Mouse (Mus musculus) mouse embryonic stem cell (cell line): ENCODE data around the gene Itgb1bp1.

Source experiments
- in situ Hi-C, 2 experiments: fragments of 300-500 bp; cut with MboI; formaldehyde crosslinking; loops; 1 replicate in 1 of 2; 3 replicates in 1 of 2; pipeline ENCODE4 v1.14.3; 2019 to 2020; ENCODE audit warnings: low sequenced_read_pairs in 2 of 2, low pct_unique_long_range_greater_than_20kb in 1 of 2, mixed read lengths in 1 of 2; ENCODE audit not compliant: unreplicated experiment in 1 of 2

The Itgb1bp1 gene

GRCm38 (mm10) chr12:21214551-21215165, 71.4 kb downstream of the Itgb1bp1 start:
- in situ Hi-C loops: no loop called here

GRCm38 (mm10) chr12:21212876-21213275, 73.2 kb downstream of the Itgb1bp1 start:
- in situ Hi-C loops: no loop called here

GRCm38 (mm10) chr12:21209273-21209672, 76.8 kb downstream of the Itgb1bp1 start:
- in situ Hi-C loops: no loop called here

- in situ Hi-C loops: no loop called here
Measured at GRCm38 (mm10) chr12:21208172-21208795, 77.8 kb downstream of the Itgb1bp1 start.

- in situ Hi-C loops: no loop called here
Measured at GRCm38 (mm10) chr12:21207422-21207821, 78.7 kb downstream of the Itgb1bp1 start.

GRCm38 (mm10) chr12:21205799-21206198, 80.3 kb downstream of the Itgb1bp1 start:
- in situ Hi-C loops: no loop called here

- in situ Hi-C loops: no loop called here
Measured at GRCm38 (mm10) chr12:21204701-21205312, 81.3 kb downstream of the Itgb1bp1 start.

GRCm38 (mm10) chr12:21201485-21202269, 84.4 kb downstream of the Itgb1bp1 start:
- in situ Hi-C loops: no loop called here

- in situ Hi-C loops: no loop called here
Measured at GRCm38 (mm10) chr12:21200613-21201012, 85.5 kb downstream of the Itgb1bp1 start.

GRCm38 (mm10) chr12:21196420-21196819, 89.7 kb downstream of the Itgb1bp1 start:
- in situ Hi-C loops: loop anchor here in 1 of 2 experiments (10.0 kb wide), 1 partner anchor 58 kb away; no protein-coding TSS in a partner anchor

GRCm38 (mm10) chr12:21195497-21195896, 90.6 kb downstream of the Itgb1bp1 start:
- in situ Hi-C loops: loop anchor here in 1 of 2 experiments (10.0 kb wide), 1 partner anchor 59 kb away; no protein-coding TSS in a partner anchor

- in situ Hi-C loops: loop anchor here in 1 of 2 experiments (10.0 kb wide), 1 partner anchor 63 kb away; no protein-coding TSS in a partner anchor
Measured at GRCm38 (mm10) chr12:21191546-21191945, 94.5 kb downstream of the Itgb1bp1 start.
